In the genomic region with DNA sequence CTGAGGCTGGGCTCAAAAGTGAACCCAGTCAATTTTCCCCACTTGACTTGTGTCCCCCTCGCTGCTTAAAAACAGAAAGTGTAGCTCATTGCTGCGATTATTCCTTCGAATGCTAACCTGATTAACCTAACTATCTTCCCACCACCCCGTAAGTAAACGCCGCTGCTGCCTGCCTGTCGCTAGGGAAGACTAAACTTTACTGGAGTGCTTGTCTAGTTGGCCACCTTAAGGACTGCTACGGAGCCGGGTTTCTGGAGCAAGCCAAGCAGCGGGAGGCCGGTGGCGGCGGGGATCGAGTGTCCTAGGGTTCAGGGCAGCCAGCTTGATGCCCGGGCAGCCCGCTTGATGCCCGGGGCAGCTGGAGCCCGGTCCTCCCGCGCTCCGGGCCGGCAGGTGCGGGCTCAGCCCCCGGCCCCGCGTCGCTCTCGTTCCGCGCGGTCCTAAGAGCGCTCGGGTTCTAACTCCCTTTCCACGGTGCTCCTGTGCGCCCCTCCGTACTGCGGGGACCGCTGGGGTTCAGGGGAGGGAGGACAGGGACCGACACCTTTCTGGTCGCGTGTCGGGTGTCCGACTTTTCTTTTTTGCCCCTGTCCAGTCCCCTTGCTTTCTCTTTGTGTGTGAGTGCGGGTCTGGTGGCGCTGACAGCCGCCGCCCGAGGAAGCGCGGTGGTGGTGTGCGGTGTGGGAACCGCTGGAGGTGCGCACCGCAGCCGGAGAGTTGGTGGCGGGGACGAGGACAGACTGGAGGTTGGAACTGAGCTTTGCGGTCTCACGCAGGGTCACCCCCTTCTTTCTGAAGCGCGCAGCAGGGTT, we compare ENCODE assay signal across 8 mouse cellular contexts. TPM values are rescaled to one million over a fixed set of nuclear protein-coding genes. Genes with fewer than 3 reads are reported as not detected.
DNase-seq lines count a peak whose midpoint lies in the region; ATAC-seq and TF ChIP-seq lines count a peak whose summit lies in the region.

No protein-coding gene starts in this region.

- H3K4me1 ChIP-seq in embryonic facial prominence, embryonic 10.5 days: peaks cover 65% of the 10 kb centered on the region
- peaks cover 10% of the 10 kb centered on the region for H3K4me1 ChIP-seq in heart, embryonic 12.5 days (replicated peaks)
- H3K4me1 ChIP-seq in kidney, embryonic 16.5 days (ENCODE audit: insufficient read depth, low read length): peaks cover 41% of the 10 kb centered on the region
- peaks cover 13% of the 10 kb centered on the region for H3K4me1 ChIP-seq in lung, postnatal 0 days (ENCODE audit: insufficient read depth, low read depth, low read length)

- H3K27me3 ChIP-seq in C2C12 (ENCODE audit: control insufficient read depth, insufficient read depth, insufficient read length): peaks cover 46% of the 10 kb centered on the region
- H3K27me3 ChIP-seq in embryonic facial prominence, embryonic 10.5 days (replicated peaks; ENCODE audit: low read depth, poor library complexity, severe bottlenecking): peaks cover 99% of the 10 kb centered on the region
- H3K27me3 ChIP-seq in heart, embryonic 12.5 days (replicated peaks): peaks cover 39% of the 10 kb centered on the region
- H3K27me3 ChIP-seq in kidney, embryonic 16.5 days (ENCODE audit: insufficient read depth, low read length): peaks cover 70% of the 10 kb centered on the region
- H3K27me3 ChIP-seq in lung, postnatal 0 days (replicated peaks; ENCODE audit: insufficient read depth, low read length): peaks cover 41% of the 10 kb centered on the region
- H3K27me3 ChIP-seq in splenic B cell, adult 2 months (ENCODE audit: control insufficient read depth, insufficient read depth, low read length, poor library complexity, severe bottlenecking): peaks cover 2% of the 10 kb centered on the region; the same call in 1 of the 2 replicates

- peak overlapping the region; percentile 78 for H3K9ac ChIP-seq in heart, embryonic 12.5 days
- peak overlapping the region; percentile 73 for H3K9ac ChIP-seq in kidney, embryonic 16.5 days (replicated peaks; ENCODE audit: low read length)
- no peak overlapping the region for H3K9ac ChIP-seq in lung, postnatal 0 days (replicated peaks; ENCODE audit: low read depth)

- peak overlapping the region; percentile 93 for H3K4me2 ChIP-seq in heart, embryonic 12.5 days
- H3K4me2 ChIP-seq in kidney, embryonic 16.5 days (replicated peaks; ENCODE audit: low read depth, low read length): peak overlapping the region; percentile 91
- peak overlapping the region; percentile 94 for H3K4me2 ChIP-seq in lung, postnatal 0 days (replicated peaks; ENCODE audit: low read depth, low read length)

- H3K27ac ChIP-seq in embryonic facial prominence, embryonic 10.5 days (replicated peaks): peak overlapping the region; percentile 75
- H3K27ac ChIP-seq in heart, embryonic 12.5 days (ENCODE audit: poor library complexity, severe bottlenecking): peak overlapping the region; percentile 67
- peak overlapping the region; percentile 56 for H3K27ac ChIP-seq in kidney, embryonic 16.5 days (ENCODE audit: low read length)
- H3K27ac ChIP-seq in lung, postnatal 0 days (ENCODE audit: low read length): no peak overlapping the region

- H3K36me3 ChIP-seq in C2C12 (ENCODE audit: control insufficient read depth, insufficient read depth): no peaks in the 10 kb centered on the region
- no peaks in the 10 kb centered on the region for H3K36me3 ChIP-seq in embryonic facial prominence, embryonic 10.5 days (replicated peaks)
- H3K36me3 ChIP-seq in heart, embryonic 12.5 days: no peaks in the 10 kb centered on the region
- no peaks in the 10 kb centered on the region for H3K36me3 ChIP-seq in kidney, embryonic 16.5 days (ENCODE audit: insufficient read depth, low read length)
- no peaks in the 10 kb centered on the region for H3K36me3 ChIP-seq in lung, postnatal 0 days (ENCODE audit: insufficient read depth, low read length)
- no peaks in the 10 kb centered on the region for H3K36me3 ChIP-seq in splenic B cell, adult 2 months (ENCODE audit: control insufficient read depth, insufficient read depth, low read length, poor library complexity, severe bottlenecking)

- WGBS in embryonic facial prominence, embryonic 10.5 days: under 1% methylated on average over 61 of the region's 61 CpGs
- under 1% methylated on average over 61 of the region's 61 CpGs for WGBS in heart, embryonic 12.5 days
- WGBS in kidney, embryonic 16.5 days: under 1% methylated on average over 58 of the region's 61 CpGs
- WGBS in lung, postnatal 0 days: under 1% methylated on average over 43 of the region's 61 CpGs

- no peak for TF ChIP-seq EP300 in lung, postnatal 0 days (IDR thresholded peaks at IDR 0.05)

- H3K79me2 ChIP-seq in C2C12 (ENCODE audit: control insufficient read depth, insufficient read depth): no peaks in the 10 kb centered on the region

- DNase-seq in T-cell, adult 2 months (ENCODE audit: low spot score): peak; percentile 8
- DNase-seq in embryonic facial prominence, embryonic 10.5 days (ENCODE audit: low spot score): peak; percentile 71
- DNase-seq in lung, postnatal 0 days (ENCODE audit: low spot score): no peak
- DNase-seq in splenic B cell, adult 2 months (ENCODE audit: low read depth, low spot score): peak; percentile 22

- ATAC-seq in heart, embryonic 12.5 days (ENCODE audit: insufficient number of reproducible peaks, low FRiP score): no peak
- 0 out of 2 replicates have a peak, but pooled peaks have one; percentile 37 for ATAC-seq in kidney, embryonic 16.5 days (ENCODE audit: low FRiP score, low TSS enrichment)
- no peak for ATAC-seq in lung, postnatal 0 days
- ATAC-seq in monocyte, adult 5-6 weeks (replicated peaks; ENCODE audit: insufficient number of reproducible peaks, low FRiP score, low TSS enrichment, poor library complexity, severe bottlenecking): no peak

- no peaks in the 10 kb centered on the region for H3K9me3 ChIP-seq in embryonic facial prominence, embryonic 10.5 days
- H3K9me3 ChIP-seq in heart, embryonic 12.5 days (replicated peaks): no peaks in the 10 kb centered on the region
- H3K9me3 ChIP-seq in kidney, embryonic 16.5 days (ENCODE audit: low read length): no peaks in the 10 kb centered on the region
- no peaks in the 10 kb centered on the region for H3K9me3 ChIP-seq in lung, postnatal 0 days (ENCODE audit: low read length)

- no peaks in the 10 kb centered on the region for H3K79me3 ChIP-seq in C2C12 (ENCODE audit: low read depth)

- TF ChIP-seq CTCF in C2C12 (IDR thresholded peaks at IDR 0.05; ENCODE audit: control insufficient read depth, insufficient read depth, insufficient read length): no peak
- TF ChIP-seq CTCF in lung, postnatal 0 days (IDR thresholded peaks at IDR 0.05): no peak

- no peak overlapping the region for H3K4me3 ChIP-seq in C2C12 (ENCODE audit: insufficient read depth, poor library complexity, severe bottlenecking)
- peak overlapping the region; percentile 71 for H3K4me3 ChIP-seq in embryonic facial prominence, embryonic 10.5 days
- peak overlapping the region; percentile 67 for H3K4me3 ChIP-seq in heart, embryonic 12.5 days
- H3K4me3 ChIP-seq in kidney, embryonic 16.5 days (ENCODE audit: low read length): peak overlapping the region; percentile 72
- H3K4me3 ChIP-seq in lung, postnatal 0 days (ENCODE audit: low read depth, low read length): peak overlapping the region; percentile 60

- peak overlapping the region; percentile 35 for H3ac ChIP-seq in C2C12 (ENCODE audit: control insufficient read depth, insufficient read length, low read depth)

TF ChIP-seq in C2C12, 6 proteins besides CTCF, POLR2A, EP300 and RAD21:
- TF ChIP-seq MAX (IDR thresholded peaks at IDR 0.05): no peak
- TF ChIP-seq CEBPB (IDR thresholded peaks at IDR 0.05; ENCODE audit: low read depth): no peak
- no peak for TF ChIP-seq USF1 (IDR thresholded peaks at IDR 0.05; ENCODE audit: low read depth)
- TF ChIP-seq FOSL1 (IDR thresholded peaks at IDR 0.05; ENCODE audit: insufficient read depth, low read length, poor library complexity, severe bottlenecking): no peak
- no peak for TF ChIP-seq MYOD1 (IDR thresholded peaks at IDR 0.05; ENCODE audit: control insufficient read depth, insufficient read length, low read depth)
- TF ChIP-seq MYOG (IDR thresholded peaks at IDR 0.05; ENCODE audit: control insufficient read depth, extremely low read depth, insufficient read length): no peak

RNA-seq across cellular contexts. Expression of a gene that starts 4.5 kb away (rescaled TPM):
- polyA plus RNA-seq in C2C12 (2012; fragmentation: generic; extraction: Trizol): 0.05 TPM
- 5.7 and 6.5 TPM in 2 replicates for polyA plus RNA-seq in embryonic facial prominence, embryonic 10.5 days (2016; fragmentation: Nextera tagmentation; extraction: Ambion mirVana)
- 8.5 and 10.3 TPM in 2 replicates for polyA plus RNA-seq in heart, embryonic 12.5 days (2016; fragmentation: Nextera tagmentation; extraction: Ambion mirVana)
- 7.8 and 9.0 TPM in 2 replicates for polyA plus RNA-seq in kidney, embryonic 16.5 days (2015; fragmentation: Nextera tagmentation; extraction: Ambion mirVana)
- polyA plus RNA-seq in lung, postnatal 0 days (2015; fragmentation: Nextera tagmentation; extraction: Ambion mirVana): 2.7 and 3.1 TPM in 2 replicates
- not detected in 3 replicates for total RNA-seq in monocyte, adult 5-6 weeks (2017)
